Mouse (Mus musculus) stomach, adult 2 months (tissue): ENCODE results near the gene P4ha1. TPM values are rescaled to one million over a fixed set of nuclear protein-coding genes. Genes with fewer than 3 reads are reported as not detected.

ENCODE experiments used
- polyA plus RNA-seq: library from polyadenylated mRNA; depleted of rRNA; stranded (reverse); fragments of >200 nt; gene quantifications from 2 replicates; pipeline ENCODE4 v1.2.3, GENCODE M21; 2012; rRNA removed

P4ha1 gene
- polyA plus RNA-seq = 2.0 and 2.4 TPM in 2 replicates

DNA sequence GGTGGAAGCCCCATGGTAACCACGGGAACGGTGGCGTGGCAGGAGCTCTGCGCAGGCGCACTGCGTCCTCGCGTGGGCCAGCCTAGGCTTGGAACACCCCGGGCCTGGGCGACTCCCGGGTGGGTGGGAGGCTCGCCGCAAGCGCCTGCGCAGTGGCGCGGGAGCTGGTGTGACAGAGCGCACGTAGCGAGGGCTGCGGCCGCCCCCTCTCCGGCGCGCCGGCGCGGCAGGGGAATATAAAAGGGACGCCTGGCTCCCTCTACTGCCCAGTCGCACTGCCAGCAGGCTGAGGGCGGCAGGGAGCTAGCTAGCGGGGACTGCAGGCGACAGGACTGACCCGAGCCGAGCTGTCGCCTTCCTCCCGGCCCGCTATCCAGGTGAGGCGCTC, at the start of gene P4ha1:
TSS of gene P4ha1 (plus strand) at position 197 of the 388 bp plus-strand sequence.

DNA sequence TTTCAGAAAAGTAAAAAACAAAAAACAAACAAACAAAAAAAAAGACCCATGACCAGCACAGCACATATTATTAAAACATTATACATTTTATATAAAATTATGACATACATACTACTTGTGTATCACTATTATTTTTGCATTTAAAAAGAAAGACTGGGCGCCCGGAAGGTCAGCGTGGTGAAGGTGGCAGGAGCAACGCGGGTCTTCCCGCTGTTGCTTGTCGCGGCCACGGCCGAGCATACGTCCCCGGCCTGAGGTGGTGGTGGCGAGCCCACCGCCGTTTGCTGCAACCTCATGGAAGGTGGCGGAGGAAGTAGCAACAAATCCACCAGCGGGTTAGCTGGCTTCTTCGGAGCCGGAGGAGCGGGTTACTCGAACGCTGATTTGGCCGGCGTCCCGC, 72.4 kb downstream of the P4ha1 start, which contains the start of gene Gm10273:
TSS of gene Gm10273 (plus strand) at position 172 of the 400 bp plus-strand sequence.

DNA sequence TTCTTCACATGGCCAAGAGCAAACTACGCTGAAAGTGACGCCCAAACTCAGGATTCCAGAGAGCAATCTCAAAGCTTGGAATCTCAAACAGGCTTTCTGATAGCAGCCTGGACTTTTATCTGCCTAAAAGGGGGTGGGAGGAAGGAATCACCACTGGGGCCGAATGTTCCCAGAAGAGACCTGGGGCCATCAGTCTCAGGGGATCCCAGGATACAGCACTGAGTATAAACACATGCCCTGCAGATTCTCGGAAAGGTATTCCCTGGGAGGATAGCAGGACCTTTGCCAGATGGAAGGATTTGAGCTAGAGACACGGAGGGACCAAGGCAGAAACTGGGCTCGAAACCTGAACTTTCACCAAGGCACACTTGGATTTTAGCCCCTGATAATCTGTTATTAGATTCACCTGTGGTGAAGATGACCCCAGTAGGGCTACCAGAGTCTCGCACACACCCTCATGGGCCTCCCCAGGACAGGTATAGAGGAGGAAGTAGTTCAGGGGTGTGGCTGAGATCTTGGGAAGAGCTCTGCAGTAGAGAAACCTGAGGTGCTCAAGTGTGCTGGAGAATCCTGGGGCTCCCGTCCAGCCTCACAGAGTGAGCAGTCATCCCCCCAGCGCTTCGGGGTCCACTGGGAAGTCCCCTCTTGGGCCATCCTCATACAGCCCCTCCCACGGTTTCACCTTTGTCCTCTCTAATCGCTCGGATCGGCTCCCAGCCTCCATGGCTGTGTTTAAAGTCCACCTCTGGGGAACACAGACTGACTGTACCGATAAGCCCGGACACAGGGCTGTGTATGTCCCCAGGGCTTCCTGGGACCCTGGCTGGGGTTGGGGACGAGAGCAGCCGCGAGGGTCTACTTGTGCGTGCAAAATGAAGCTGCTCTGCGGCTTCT, 80.0 kb downstream of the P4ha1 start, which contains the start of gene Pla2g12b:
TSS of gene Pla2g12b (plus strand) at position 762 of the 894 bp plus-strand sequence.

Other genes starting within 250 kb of the P4ha1 start
- gene Sept10, start 101.4 kb upstream of the P4ha1 start, polyA plus RNA-seq = 0.86 and 1.8 TPM in 2 replicates
- 1.8 and 1.9 TPM in 2 replicates for gene Sowahc, start 101.3 kb upstream of the P4ha1 start, polyA plus RNA-seq
- gene Gm10273, start 72.3 kb downstream of the P4ha1 start, polyA plus RNA-seq = 1.9 and 2.4 TPM in 2 replicates
- gene Pla2g12b, start 80.4 kb downstream of the P4ha1 start, polyA plus RNA-seq = 3.4 and 4.9 TPM in 2 replicates
- 0.09 and 0.10 TPM in 2 replicates for gene Oit3, start 118.5 kb downstream of the P4ha1 start, polyA plus RNA-seq